Mouse (Mus musculus) cortical plate, adult 2 months (tissue): Measurements from ENCODE around the gene Aqp5.

Source experiments
- CTCF ChIP-seq: fragments of 200-500 bp; IDR thresholded peaks from 2 replicates; pipeline ENCODE4 v1.5.1; 2011; ENCODE audit warnings: mild to moderate bottlenecking, control low read depth, low read length; ENCODE audit not compliant: insufficient read depth; ENCODE audit errors: extremely low read depth
- POLR2A ChIP-seq: fragments of 200-500 bp; IDR thresholded peaks from 2 replicates; pipeline ENCODE4 v1.6.1; 2011; ENCODE audit warnings: mild to moderate bottlenecking, low read length, control low read depth; ENCODE audit not compliant: insufficient read depth; ENCODE audit errors: extremely low read depth

GRCm38 (mm10) chr15:99638124-99638485, 47.5 kb downstream of the Aqp5 start:
- no peak for TF ChIP-seq CTCF
- no peak for TF ChIP-seq POLR2A
